Mouse (Mus musculus) thymus, adult 2 months (tissue): ENCODE results near the gene Olfr521. TPM values are rescaled to one million over a fixed set of nuclear protein-coding genes. Genes with fewer than 3 reads are reported as not detected.
"Not testable (repeated sequence)": the region's sequence is repeated elsewhere in the genome, so short reads cannot be mapped to it uniquely, and the experiment has no call there.

ENCODE experiments used
- DNase-seq: peaks from one replicate; pipeline ENCODE4 v3.0.0; 2021
- H3K27ac ChIP-seq: fragments of 200-500 bp; 2 replicates; pipeline ENCODE4 v1.5.1; 2012; ENCODE audit warnings: low read length, control low read depth; ENCODE audit not compliant: control insufficient read depth, insufficient read depth
- H3K27me3 ChIP-seq: fragments of 200-500 bp; 2 replicates; pipeline ENCODE4 v1.6.1; 2012; ENCODE audit warnings: mild to moderate bottlenecking, low read length, moderate library complexity, mixed read lengths; ENCODE audit not compliant: control insufficient read depth, insufficient read depth
- H3K36me3 ChIP-seq: fragments of 200-500 bp; 2 replicates; pipeline ENCODE4 v1.6.1; 2012; ENCODE audit warnings: mild to moderate bottlenecking, low read length, moderate library complexity; ENCODE audit not compliant: control insufficient read depth, insufficient read depth
- H3K4me1 ChIP-seq: fragments of 200-500 bp; replicated peaks from 2 replicates; pipeline ENCODE4 v1.6.1; 2012; ENCODE audit warnings: low read length; ENCODE audit not compliant: control insufficient read depth, insufficient read depth
- H3K4me3 ChIP-seq: fragments of 200-500 bp; 2 replicates; pipeline ENCODE4 v1.5.1; 2012; ENCODE audit warnings: mild to moderate bottlenecking, low read length, control low read depth, moderate library complexity; ENCODE audit not compliant: control insufficient read depth, insufficient read depth
- CTCF ChIP-seq: fragments of 200-500 bp; IDR thresholded peaks from 2 replicates; pipeline ENCODE4 v1.5.1; 2012; ENCODE audit warnings: mild to moderate bottlenecking, control low read depth, low read length, moderate library complexity, borderline replicate concordance; ENCODE audit not compliant: control insufficient read depth, poor library complexity, insufficient read depth; ENCODE audit errors: extremely low read depth
- POLR2A ChIP-seq: fragments of 200-500 bp; IDR thresholded peaks from 2 replicates; pipeline ENCODE4 v1.6.1; 2012; ENCODE audit warnings: mild to moderate bottlenecking, low read length, control low read depth, moderate library complexity; ENCODE audit not compliant: control insufficient read depth, poor library complexity, insufficient read depth; ENCODE audit errors: extremely low read depth
- WGBS: fragments of 180-500 bp; shearing (Covaris S2); methylation state at CpG from one replicate; pipeline ENCODE4 v1.1.7; 2018; 5-methylcytosine and 5-hydroxymethylcytosine counted together
- polyA plus RNA-seq: library from polyadenylated mRNA; depleted of rRNA; stranded (reverse); fragments of >200 nt; gene quantifications from 2 replicates; pipeline ENCODE4 v1.2.3, GENCODE M21; 2012; rRNA removed

The Olfr521 gene
- polyA plus RNA-seq, result not detected in 2 replicates

- no peaks in the 10 kb centered on the region for H3K36me3 ChIP-seq
- 100% methylated on average over 2 of the region's 2 CpGs for whole genome bisulfite sequencing
- no peak within 1 kb of the TSS for H3K4me3 ChIP-seq
- H3K4me1 ChIP-seq, result no peaks in the 10 kb centered on the region
- H3K27me3 ChIP-seq, result no peaks in the 10 kb centered on the region
- TF ChIP-seq CTCF (no peak), POLR2A (no peak)
- H3K27ac ChIP-seq, result no peak within 1 kb of the TSS
- no peak for DNase-seq
Observed at GRCm38 (mm10) chr7:99763207-99763606, at the start of gene Olfr521. Gene Olfr521, plus strand, starts transcription at chr7:99763507.

- Histone ChIP-seq H3K4me3 (no peak overlapping the region), H3K27me3 (no peaks in the 10 kb centered on the region), H3K4me1 (no peaks in the 10 kb centered on the region), H3K36me3 (no peaks in the 10 kb centered on the region), H3K27ac (no peak overlapping the region)
- no peak for DNase-seq
- 94% methylated on average over 2 of the region's 2 CpGs for WGBS
- TF ChIP-seq CTCF, result no peak
- TF ChIP-seq POLR2A, result no peak
Observed at GRCm38 (mm10) chr7:99716536-99716935, 46.8 kb upstream of the Olfr521 start.

DNA sequence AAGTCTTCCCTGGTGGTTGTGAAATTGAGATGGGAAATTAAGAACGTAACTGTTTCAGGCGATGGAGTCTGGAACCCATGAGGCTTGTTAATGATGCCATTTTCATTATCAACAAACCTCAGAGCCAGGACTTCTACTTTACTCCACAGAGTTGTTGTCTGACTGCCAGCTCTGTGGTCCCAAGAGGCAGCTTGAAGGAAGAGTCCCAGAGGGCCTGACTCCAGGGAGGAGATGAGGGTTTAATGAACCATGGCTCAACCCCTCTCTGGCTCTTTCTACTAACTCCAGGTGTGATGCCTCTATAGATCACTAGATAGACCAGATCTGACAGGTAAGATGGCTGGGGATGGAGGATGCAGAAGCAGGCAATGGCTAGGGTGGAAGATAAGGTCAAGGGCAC is 33.3 kb upstream of the Olfr521 start, which contains the start of gene Olfr520:
Gene Olfr520 (plus strand): TSS at position 301 of the 400 bp plus-strand sequence.
- Histone ChIP-seq H3K27me3 (no peaks in the 10 kb centered on the region), H3K4me3 (no peak within 1 kb of the TSS), H3K36me3 (no peaks in the 10 kb centered on the region), H3K4me1 (no peaks in the 10 kb centered on the region), H3K27ac (no peak within 1 kb of the TSS)
- 96% methylated on average over 2 of the region's 2 CpGs for WGBS
- no peak for TF ChIP-seq POLR2A
- no peak for TF ChIP-seq CTCF
- DNase-seq, result no peak

GRCm38 (mm10) chr7:99734612-99735011 is 28.7 kb upstream of the Olfr521 start:
- TF ChIP-seq CTCF (no peak), POLR2A (no peak)
- H3K27ac ChIP-seq, result no peak overlapping the region
- WGBS, result 70% methylated on average over 2 of the region's 2 CpGs

GRCm38 (mm10) chr7:99735491-99735890 is 27.8 kb upstream of the Olfr521 start:
- H3K4me1 ChIP-seq, H3K36me3 ChIP-seq, H3K27me3 ChIP-seq, H3K4me3 ChIP-seq, H3K27ac ChIP-seq, DNase-seq: not testable (repeated sequence)
- 98% methylated on average over 9 of the region's 9 CpGs for whole genome bisulfite sequencing

More at GRCm38 (mm10) chr7:99734612-99735011, 28.7 kb upstream of the Olfr521 start:
- no peak for DNase-seq
- no peaks in the 10 kb centered on the region for H3K4me1 ChIP-seq
- H3K36me3 ChIP-seq, result no peaks in the 10 kb centered on the region
- no peaks in the 10 kb centered on the region; the same call in 1 of the 2 replicates for H3K27me3 ChIP-seq
- no peak overlapping the region for H3K4me3 ChIP-seq

DNA sequence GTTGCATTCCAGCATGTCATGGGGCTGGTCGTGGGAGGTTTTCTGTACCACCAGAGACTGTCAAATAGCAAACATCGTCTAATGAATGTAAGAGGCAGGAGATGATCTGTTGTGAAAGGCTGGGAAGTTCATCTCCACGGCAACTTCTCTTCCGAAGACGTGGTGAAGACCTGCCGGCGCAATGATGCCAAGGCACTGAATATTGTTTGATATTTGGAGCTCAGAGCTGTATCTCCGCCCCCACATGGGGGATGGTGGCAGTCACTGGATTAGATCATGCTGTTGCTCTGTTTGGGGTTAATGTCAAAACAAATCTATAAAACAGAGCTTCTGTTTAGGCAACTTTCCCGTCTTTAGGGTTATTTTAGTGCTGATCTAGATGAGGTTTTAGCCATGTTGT is 24.0 kb upstream of the Olfr521 start:
- no peak for DNase-seq
- Histone ChIP-seq H3K27me3 (no peaks in the 10 kb centered on the region; the same call in 1 of the 2 replicates), H3K27ac (no peak overlapping the region), H3K4me1 (peaks cover 9% of the 10 kb centered on the region), H3K4me3 (no peak overlapping the region), H3K36me3 (no peaks in the 10 kb centered on the region)
- no peak for TF ChIP-seq POLR2A
- no peak for TF ChIP-seq CTCF
- 89% methylated on average over 9 of the region's 9 CpGs for WGBS

DNA sequence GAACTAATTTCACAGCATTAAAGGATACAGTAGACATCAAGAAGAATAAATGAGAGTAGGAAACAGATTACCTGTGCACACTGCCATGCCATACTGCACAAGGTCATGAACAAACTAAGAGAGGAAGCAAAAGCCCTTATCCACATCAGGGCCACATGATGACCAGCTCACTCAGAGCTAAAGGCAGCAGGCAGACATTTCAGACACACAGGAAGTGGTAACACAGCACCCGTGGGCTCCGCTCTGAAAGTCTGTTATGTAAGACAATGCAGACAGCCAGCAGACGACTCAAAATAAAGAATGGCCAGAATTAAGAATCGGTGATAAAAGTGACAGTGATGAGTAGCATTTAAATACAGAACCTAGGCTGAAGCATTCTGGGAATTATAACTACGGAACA is 18.1 kb downstream of the Olfr521 start:
- TF ChIP-seq CTCF, result no peak
- no peak for TF ChIP-seq POLR2A
- Histone ChIP-seq H3K27ac (no peak overlapping the region), H3K27me3 (no peaks in the 10 kb centered on the region), H3K4me3 (no peak overlapping the region), H3K4me1 (peaks cover 2% of the 10 kb centered on the region; the same call in 1 of the 2 replicates), H3K36me3 (no peaks in the 10 kb centered on the region)
- no peak for DNase-seq
- 22% methylated on average over 5 of the region's 5 CpGs for WGBS
